Mouse (Mus musculus) lung, adult 2 months (tissue): ENCODE data around the gene Nsa2. TPM values are rescaled to one million over a fixed set of nuclear protein-coding genes. Genes with fewer than 3 reads are reported as not detected.
"Not testable (repeated sequence)": the region's sequence is repeated elsewhere in the genome, so short reads cannot be mapped to it uniquely, and the experiment has no call there.

Experiments used
- DNase-seq: peaks from one replicate; pipeline ENCODE4 v3.0.0; 2022
- H3K4me1 ChIP-seq: fragments of 200-500 bp; 2 replicates; pipeline ENCODE4 v1.6.1; 2011; ENCODE audit warnings: low read length; ENCODE audit not compliant: control insufficient read depth, insufficient read depth
- H3K4me3 ChIP-seq: fragments of 200-500 bp; replicated peaks from 2 replicates; pipeline ENCODE3; 2011; ENCODE audit warnings: low read depth, mild to moderate bottlenecking, control low read depth, low read length; ENCODE audit errors: extremely low read depth
- CTCF ChIP-seq: fragments of 200-500 bp; IDR thresholded peaks from 2 replicates; pipeline ENCODE4 v1.5.1; 2011; ENCODE audit warnings: mild to moderate bottlenecking, low read length, control low read depth; ENCODE audit not compliant: insufficient read depth
- POLR2A ChIP-seq: fragments of 200-500 bp; IDR thresholded peaks from 2 replicates; pipeline ENCODE4 v1.6.1; 2011; ENCODE audit warnings: low read depth, mild to moderate bottlenecking, control low read depth, low read length, borderline replicate concordance; ENCODE audit errors: extremely low read depth
- WGBS: fragments of 180-500 bp; shearing (Covaris S2); methylation state at CpG from one replicate; pipeline ENCODE4 v1.1.7; 2018; 5-methylcytosine and 5-hydroxymethylcytosine counted together
- polyA plus RNA-seq: library from polyadenylated mRNA; depleted of rRNA; stranded (reverse); fragments of >200 nt; gene quantifications from 2 replicates; pipeline ENCODE4 v1.2.3, GENCODE M21; 2012

Gene Nsa2
- polyA plus RNA-seq, 1 experiment: 22.4 TPM

DNA sequence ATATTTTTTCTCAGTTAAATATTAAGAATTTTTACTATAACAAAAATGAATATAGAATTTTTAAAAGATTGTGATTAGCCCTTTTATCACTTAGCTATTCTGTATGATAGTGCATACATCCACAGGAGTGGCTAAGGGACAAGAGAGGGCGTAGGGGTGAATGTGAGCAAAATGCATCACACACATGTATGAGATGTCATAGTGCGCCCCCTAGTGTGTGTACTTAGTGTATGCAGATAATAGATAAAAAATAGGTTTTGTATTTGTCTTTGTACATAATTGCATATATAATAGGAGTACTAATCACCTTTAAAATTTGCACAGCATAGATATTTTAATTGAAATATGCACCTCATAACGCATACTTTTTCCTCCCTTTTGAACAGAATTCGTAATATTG lies 8.1 kb upstream of the Nsa2 start:
- 58% methylated on average over 4 of the region's 4 CpGs for WGBS
- TF ChIP-seq POLR2A (no peak), CTCF (0 out of 2 replicates have a peak, but pooled peaks have one; percentile 9)
- peak; percentile 8 for DNase-seq

GRCm38 (mm10) chr13:97142321-97142720 lies 4.6 kb upstream of the Nsa2 start:
- no peak for DNase-seq
- no peak for TF ChIP-seq CTCF
- no peak for TF ChIP-seq POLR2A
- 87% methylated on average over 7 of the region's 7 CpGs for WGBS
- Histone ChIP-seq H3K4me3 (no peak overlapping the region), H3K4me1 (no peaks in the 10 kb centered on the region)

More for the DNA sequence above, 8.1 kb upstream of the Nsa2 start:
- H3K4me1 ChIP-seq: no peaks in the 10 kb centered on the region
- H3K4me3 ChIP-seq: no peak overlapping the region

- 24% methylated on average over 8 of the region's 8 CpGs for WGBS
- not testable (repeated sequence) for H3K4me1 ChIP-seq, DNase-seq
- peak overlapping the region; percentile 83 for H3K4me3 ChIP-seq
Observed at GRCm38 (mm10) chr13:97138404-97138931, 731 bp upstream of the Nsa2 start.

- DNase-seq, H3K4me3 ChIP-seq, H3K4me1 ChIP-seq: not testable (repeated sequence)
- WGBS: no CpG with 5 or more reads among the region's 2 CpGs
Observed at GRCm38 (mm10) chr13:97130413-97130812, 7.3 kb downstream of the Nsa2 start.

DNA sequence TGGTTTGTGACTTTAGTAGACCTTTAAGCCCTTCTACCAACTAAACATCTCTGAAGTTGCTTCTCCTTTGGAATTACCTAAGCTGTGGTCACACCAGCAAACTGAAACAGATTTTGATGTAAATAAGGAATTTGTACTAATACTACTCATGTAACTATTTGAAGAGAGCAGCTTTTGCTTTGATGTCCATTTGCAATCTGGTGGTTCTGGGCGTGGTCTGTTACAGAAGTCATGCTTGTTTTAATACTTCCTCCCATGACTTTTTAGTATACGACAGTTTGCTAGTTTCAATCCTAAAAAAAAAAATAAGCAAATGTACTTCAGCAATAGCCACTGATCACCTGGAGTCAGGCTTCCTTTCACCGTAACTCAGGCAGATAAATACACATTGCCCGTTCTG lies 8.1 kb downstream of the Nsa2 start:
- not testable (repeated sequence) for H3K4me1 ChIP-seq, H3K4me3 ChIP-seq, DNase-seq
- WGBS: 51% methylated on average over 4 of the region's 4 CpGs

DNA sequence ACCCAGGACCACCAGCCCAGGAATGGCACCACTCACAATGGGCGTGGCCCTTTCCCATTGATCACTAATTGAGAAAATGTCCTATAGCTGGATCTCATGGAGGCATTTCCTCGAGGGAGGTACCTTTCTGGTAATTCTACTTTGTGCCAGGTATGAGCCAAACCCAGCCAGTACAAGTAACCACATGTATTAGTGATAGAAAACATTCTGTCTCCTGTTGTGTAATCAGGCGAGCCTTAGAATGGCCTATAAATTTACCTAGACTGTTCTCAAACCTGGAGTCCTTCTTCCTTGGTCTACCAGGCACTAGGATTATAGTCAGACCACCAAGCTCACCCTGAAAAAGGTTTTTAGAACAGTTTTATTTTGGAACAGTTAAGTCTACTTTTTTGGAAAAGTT lies 16.4 kb downstream of the Nsa2 start:
- WGBS: 73% methylated on average over 3 of the region's 3 CpGs
- TF ChIP-seq CTCF (no peak), POLR2A (no peak)
- H3K4me3 ChIP-seq: no peak overlapping the region
- no peak for DNase-seq
- H3K4me1 ChIP-seq: no peaks in the 10 kb centered on the region

DNA sequence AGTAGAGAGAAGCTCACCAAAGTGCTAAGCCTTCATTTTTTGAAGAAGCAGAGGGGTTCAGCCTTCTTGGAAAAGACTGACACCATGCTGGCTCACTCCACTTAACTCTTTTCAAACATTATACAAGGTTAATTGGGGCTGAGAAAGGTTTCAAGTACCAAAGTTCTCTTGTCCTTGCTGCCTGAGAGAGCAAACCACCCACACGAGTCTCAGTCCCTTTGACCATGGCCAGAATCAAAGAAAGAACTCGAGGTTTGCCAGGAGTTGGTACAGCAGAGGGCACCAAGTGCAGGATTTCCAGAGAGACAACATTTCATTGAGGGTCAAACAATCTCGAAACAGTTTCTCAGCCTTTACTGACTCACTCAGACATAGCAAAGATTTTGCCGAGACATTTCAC lies 28.7 kb downstream of the Nsa2 start:
- no peak for DNase-seq
- WGBS: 69% methylated on average over 4 of the region's 4 CpGs
- TF ChIP-seq CTCF (no peak), POLR2A (no peak)
- Histone ChIP-seq H3K4me3 (no peak overlapping the region), H3K4me1 (no peaks in the 10 kb centered on the region)

DNA sequence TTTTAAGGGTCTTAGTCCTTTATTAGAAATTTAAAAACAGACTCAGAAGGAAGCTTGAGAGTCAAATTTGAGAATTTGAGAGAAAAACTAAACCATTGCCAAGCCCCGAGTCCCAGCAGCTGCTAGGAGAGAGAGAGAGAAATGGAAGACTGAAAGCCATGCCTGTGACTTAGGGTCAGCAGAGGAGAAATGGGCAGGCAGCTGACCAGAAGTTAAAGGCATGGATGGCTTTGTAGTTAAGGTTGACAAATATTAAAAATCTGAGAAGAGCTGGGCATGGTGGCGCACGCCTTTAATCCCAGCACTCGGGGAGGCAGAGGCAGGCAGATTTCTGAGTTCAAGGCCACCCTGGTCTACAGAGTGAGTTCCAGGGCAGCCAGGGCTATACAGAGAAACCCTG lies 30.0 kb downstream of the Nsa2 start:
- 92% methylated on average over 4 of the region's 4 CpGs for whole genome bisulfite sequencing
- not testable (repeated sequence) for H3K4me3 ChIP-seq, DNase-seq, H3K4me1 ChIP-seq

DNA sequence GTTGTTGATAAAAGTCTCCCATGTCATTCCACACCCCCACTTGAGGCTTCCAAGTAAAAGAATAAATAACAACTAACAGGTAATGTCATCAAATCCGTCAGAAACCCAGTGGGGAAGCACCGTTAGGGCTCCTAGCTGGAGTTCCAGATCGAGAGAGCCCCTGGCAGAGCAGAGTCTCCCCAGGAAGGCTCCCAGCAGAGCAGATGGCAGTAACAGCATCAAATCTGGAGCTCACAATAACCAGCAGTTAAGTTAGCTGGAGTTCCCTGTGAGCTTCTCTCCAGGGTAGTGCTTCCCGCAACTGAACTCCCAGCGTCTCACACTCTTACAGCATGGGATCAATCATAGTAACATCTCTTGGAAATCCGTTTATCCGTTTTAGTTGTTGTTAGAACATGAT lies 32.7 kb downstream of the Nsa2 start:
- TF ChIP-seq POLR2A (no peak), CTCF (no peak)
- Histone ChIP-seq H3K4me3 (no peak overlapping the region), H3K4me1 (no peaks in the 10 kb centered on the region)
- no peak for DNase-seq
- 77% methylated on average over 7 of the region's 7 CpGs for WGBS

- WGBS: 71% methylated on average over 22 of the region's 22 CpGs
- DNase-seq: no peak
Observed at GRCm38 (mm10) chr13:97099187-97099852, 38.4 kb downstream of the Nsa2 start, which contains the start of gene Gm6169. TSS of gene Gm6169 (minus strand) at chr13:97099237.

GRCm38 (mm10) chr13:97095726-97096125 lies 42.0 kb downstream of the Nsa2 start:
- no peak overlapping the region for H3K4me3 ChIP-seq
- H3K4me1 ChIP-seq: no peaks in the 10 kb centered on the region
- WGBS: 75% methylated on average over 4 of the region's 4 CpGs
- TF ChIP-seq CTCF (no peak), POLR2A (no peak)
- no peak for DNase-seq

More at GRCm38 (mm10) chr13:97099187-97099852, 38.4 kb downstream of the Nsa2 start, which contains the start of gene Gm6169:
- H3K4me1 ChIP-seq: no peaks in the 10 kb centered on the region
- peak; percentile 28; the same call in 1 of the 2 replicates for TF ChIP-seq CTCF
- TF ChIP-seq POLR2A: no peak
- no peak within 1 kb of the TSS for H3K4me3 ChIP-seq
